Mouse (Mus musculus): ENCODE measurements around the gene Edil3.

- no peak for TF ChIP-seq CTCF (IDR thresholded peaks at IDR 0.05; ENCODE audit: low read depth)
- no peak for TF ChIP-seq EP300 (optimal IDR thresholded peaks at IDR 0.05)
Measured at GRCm38 (mm10) chr13:88900046-88900445, 78.8 kb downstream of the Edil3 start.
